Mouse (Mus musculus) midbrain, embryonic 14.5 days (tissue): ENCODE measurements around the gene Cbfa2t3. TPM values are rescaled to one million over a fixed set of nuclear protein-coding genes. Genes with fewer than 3 reads are reported as not detected.

Source experiments
- ATAC-seq: fragments of 200-750 bp; cut with Nextera tagmentation; 2 replicates; pipeline ENCODE4 v1.8.0; 2017; ENCODE audit warnings: moderate number of reproducible peaks, moderate library complexity; ENCODE audit not compliant: low FRiP score, low TSS enrichment
- DNase-seq: peaks from one replicate; pipeline ENCODE4 v3.0.0-alpha.2; 2015
- H3K27ac ChIP-seq: fragments of 300-500 bp; sonication (generic); replicated peaks from 2 replicates; pipeline ENCODE4 v1.5.1; 2014; ENCODE audit warnings: mild to moderate bottlenecking, low read depth, low read length, moderate library complexity
- H3K27me3 ChIP-seq: fragments of 300-500 bp; sonication (generic); 2 replicates; pipeline ENCODE4 v1.6.1; 2014; ENCODE audit warnings: low read length, control low read depth, mixed read lengths; ENCODE audit not compliant: control insufficient read depth, insufficient read depth
- H3K36me3 ChIP-seq: fragments of 300-500 bp; sonication (generic); 2 replicates; pipeline ENCODE4 v1.6.1; 2014; ENCODE audit warnings: low read length, control low read depth; ENCODE audit not compliant: control insufficient read depth, insufficient read depth
- H3K4me1 ChIP-seq: fragments of 300-500 bp; sonication (generic); 2 replicates; pipeline ENCODE4 v1.6.1; 2014; ENCODE audit warnings: mild to moderate bottlenecking, antibody characterized with exemption, low read length, control low read depth; ENCODE audit not compliant: control insufficient read depth, insufficient read depth
- H3K4me2 ChIP-seq: fragments of 300-500 bp; sonication (generic); 2 replicates; pipeline ENCODE4 v1.6.1; 2014; ENCODE audit warnings: mild to moderate bottlenecking, low read length, moderate library complexity
- H3K4me3 ChIP-seq: fragments of 300-500 bp; sonication (generic); replicated peaks from 2 replicates; pipeline ENCODE4 v1.5.1; 2014; ENCODE audit warnings: low read depth, low read length
- H3K9ac ChIP-seq: fragments of 300-500 bp; sonication (generic); replicated peaks from 2 replicates; pipeline ENCODE4 v1.6.1; 2014; ENCODE audit warnings: mild to moderate bottlenecking, low read length, moderate library complexity
- H3K9me3 ChIP-seq: fragments of 300-500 bp; sonication (generic); 2 replicates; pipeline ENCODE4 v1.6.1; 2016; ENCODE audit warnings: low read length, control low read depth, mixed read lengths; ENCODE audit not compliant: control insufficient read depth
- WGBS: fragments of 180-500 bp; shearing (Covaris S2); extraction: QIAGEN DNeasy Blood & Tissue Kit; methylation state at CpG from one replicate; pipeline ENCODE4 v1.1.7; 2014; 5-methylcytosine and 5-hydroxymethylcytosine counted together
- polyA plus RNA-seq: library from polyadenylated mRNA; unstranded; fragments of >200 nt; fragmentation: Nextera tagmentation; extraction: Ambion mirVana; gene quantifications from 2 replicates; pipeline ENCODE4 v1.2.1, GENCODE M21; 2014

Gene Cbfa2t3
- polyA plus RNA-seq, 1 experiment from 2014 or later = 25.2 TPM

DNA sequence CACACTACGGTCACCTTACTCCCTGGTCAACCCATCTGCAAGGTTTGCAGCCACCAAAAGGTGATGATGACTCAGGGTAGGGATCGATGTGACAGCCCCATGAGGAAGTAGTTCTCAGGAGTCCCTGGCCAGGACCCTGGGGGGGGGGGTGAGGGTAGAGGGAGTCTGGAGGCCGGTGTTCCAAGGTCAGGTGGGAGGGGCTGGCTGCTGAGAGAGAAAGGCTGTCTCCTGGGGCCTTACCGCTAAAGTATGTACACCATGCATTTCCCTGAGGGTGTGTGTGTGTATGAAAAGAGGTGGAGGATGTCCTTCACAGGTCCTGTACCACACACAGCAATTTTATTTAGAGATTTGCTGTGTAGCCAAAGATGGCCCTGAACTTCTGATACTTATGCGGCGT is 46.3 kb downstream of the Cbfa2t3 start:
- no peak for DNase-seq
- Histone ChIP-seq H3K4me1 (peaks cover 9% of the 10 kb centered on the region; the same call in 1 of the 2 replicates), H3K4me3 (no peak overlapping the region), H3K9me3 (no peaks in the 10 kb centered on the region), H3K36me3 (peaks cover 25% of the 10 kb centered on the region), H3K27ac (no peak overlapping the region), H3K27me3 (no peaks in the 10 kb centered on the region), H3K9ac (no peak overlapping the region), H3K4me2 (no peak overlapping the region)
- WGBS = 79% methylated on average over 6 of the region's 6 CpGs
- ATAC-seq = no peak

DNA sequence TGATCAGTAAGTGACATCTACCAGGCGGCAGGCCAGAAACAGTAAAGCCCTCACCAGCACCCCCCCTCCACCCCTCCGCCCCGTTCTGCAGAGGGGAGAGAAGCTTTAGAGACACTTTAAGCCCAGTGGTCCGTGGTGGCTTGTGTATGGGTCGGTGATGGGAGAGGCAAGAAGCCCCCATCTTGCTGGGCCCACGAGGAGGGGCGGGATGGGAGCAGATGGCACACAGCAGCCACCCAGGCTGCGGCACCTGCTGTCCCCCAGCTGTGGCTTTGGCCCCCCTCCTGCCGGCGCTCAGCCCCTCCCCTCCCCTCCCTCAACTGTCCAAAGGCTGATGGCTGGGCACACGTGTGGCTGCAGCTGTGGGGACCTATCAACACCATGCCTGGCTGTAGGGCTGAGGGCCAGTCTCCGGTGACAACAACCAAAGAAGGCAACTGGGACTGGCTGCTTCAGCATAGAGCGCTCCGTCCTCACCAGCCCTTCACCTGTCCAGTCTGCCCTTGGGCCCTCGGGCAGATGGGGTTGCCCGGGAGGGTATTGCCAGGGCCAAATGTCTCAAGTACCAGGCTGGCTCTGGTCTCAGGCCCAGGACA is 47.5 kb downstream of the Cbfa2t3 start:
- ATAC-seq (no peak), DNase-seq (no peak)
- no peak overlapping the region for H3K27ac ChIP-seq
- 56% methylated on average over 16 of the region's 16 CpGs for WGBS
- no peaks in the 10 kb centered on the region for H3K9me3 ChIP-seq
- no peak overlapping the region for H3K4me3 ChIP-seq
- 0 out of 2 replicates have a peak, but pooled peaks cover 6% of the 10 kb centered on the region for H3K4me1 ChIP-seq
- H3K9ac ChIP-seq = no peak overlapping the region; the same call in 1 of the 2 replicates
- H3K36me3 ChIP-seq = peaks cover 35% of the 10 kb centered on the region
- H3K27me3 ChIP-seq = no peaks in the 10 kb centered on the region
- no peak overlapping the region for H3K4me2 ChIP-seq

DNA sequence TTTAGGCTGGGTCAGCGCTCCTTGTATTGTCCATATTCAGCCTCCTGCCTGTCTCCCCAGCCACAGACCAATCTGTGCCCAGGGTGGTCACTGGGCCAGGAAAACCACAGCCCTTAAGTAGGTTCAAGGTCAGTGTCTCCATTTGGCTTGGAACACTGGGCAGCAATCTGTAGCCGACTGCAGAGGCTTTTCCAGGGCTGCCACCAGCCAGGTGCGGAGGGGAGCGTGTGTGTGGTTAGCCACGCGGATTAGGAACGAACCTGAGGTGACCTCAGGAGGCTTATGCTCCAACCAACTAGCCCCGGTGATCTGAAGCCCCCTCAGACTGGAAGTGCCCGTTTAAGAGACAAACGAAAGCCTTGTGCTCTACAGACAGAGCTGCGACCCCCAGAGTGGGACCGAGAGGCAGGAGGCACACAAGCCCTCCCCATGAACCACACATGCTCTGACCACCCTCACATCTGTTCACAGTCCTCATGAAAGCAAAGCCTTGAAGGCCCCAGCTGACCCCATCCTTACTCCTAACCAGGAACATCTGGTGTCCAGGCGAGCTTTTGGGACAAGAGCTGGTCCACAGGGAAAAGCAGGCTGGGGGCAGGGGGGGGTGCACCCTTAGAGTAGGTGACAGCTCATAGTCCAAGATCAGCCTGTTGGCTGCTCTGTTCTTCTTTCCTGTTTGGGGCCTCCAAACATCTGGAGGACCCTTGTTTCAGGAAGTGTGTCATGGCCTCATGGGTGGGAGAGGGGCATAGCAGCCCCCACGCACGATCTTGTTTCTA is 50.5 kb downstream of the Cbfa2t3 start:
- ATAC-seq (no peak), DNase-seq (no peak)
- Histone ChIP-seq H3K4me2 (no peak overlapping the region), H3K4me3 (no peak overlapping the region), H3K27ac (no peak overlapping the region), H3K27me3 (no peaks in the 10 kb centered on the region), H3K4me1 (0 out of 2 replicates have a peak, but pooled peaks cover 6% of the 10 kb centered on the region), H3K9me3 (no peaks in the 10 kb centered on the region), H3K9ac (no peak overlapping the region), H3K36me3 (peaks cover 53% of the 10 kb centered on the region)
- 82% methylated on average over 15 of the region's 15 CpGs for WGBS

DNA sequence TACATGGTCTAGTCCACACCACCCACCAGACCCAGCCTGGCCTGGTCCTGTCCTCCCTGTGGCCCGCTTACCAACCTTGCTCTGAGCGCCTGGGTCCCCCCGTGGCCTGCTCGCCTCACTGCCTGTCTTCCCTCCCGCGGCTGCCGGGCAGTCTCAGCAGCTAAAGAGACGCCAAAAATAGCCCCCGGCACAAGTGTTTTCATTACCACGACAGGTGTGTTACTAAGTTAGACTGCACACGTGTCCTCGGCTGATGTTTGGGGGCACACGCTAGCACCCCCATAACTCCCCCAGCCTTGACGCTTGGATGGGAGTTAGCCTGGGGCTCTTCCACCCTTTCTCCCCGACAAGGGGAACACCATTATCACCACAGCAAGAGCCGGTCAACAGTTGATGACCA is 52.6 kb downstream of the Cbfa2t3 start:
- Histone ChIP-seq H3K4me1 (0 out of 2 replicates have a peak, but pooled peaks cover under 1% of the 10 kb centered on the region), H3K4me3 (no peak overlapping the region), H3K9me3 (no peaks in the 10 kb centered on the region), H3K36me3 (peaks cover 68% of the 10 kb centered on the region), H3K27me3 (no peaks in the 10 kb centered on the region), H3K27ac (no peak overlapping the region), H3K4me2 (no peak overlapping the region), H3K9ac (no peak overlapping the region)
- DNase-seq (no peak), ATAC-seq (no peak)
- WGBS = 90% methylated on average over 16 of the region's 16 CpGs

DNA sequence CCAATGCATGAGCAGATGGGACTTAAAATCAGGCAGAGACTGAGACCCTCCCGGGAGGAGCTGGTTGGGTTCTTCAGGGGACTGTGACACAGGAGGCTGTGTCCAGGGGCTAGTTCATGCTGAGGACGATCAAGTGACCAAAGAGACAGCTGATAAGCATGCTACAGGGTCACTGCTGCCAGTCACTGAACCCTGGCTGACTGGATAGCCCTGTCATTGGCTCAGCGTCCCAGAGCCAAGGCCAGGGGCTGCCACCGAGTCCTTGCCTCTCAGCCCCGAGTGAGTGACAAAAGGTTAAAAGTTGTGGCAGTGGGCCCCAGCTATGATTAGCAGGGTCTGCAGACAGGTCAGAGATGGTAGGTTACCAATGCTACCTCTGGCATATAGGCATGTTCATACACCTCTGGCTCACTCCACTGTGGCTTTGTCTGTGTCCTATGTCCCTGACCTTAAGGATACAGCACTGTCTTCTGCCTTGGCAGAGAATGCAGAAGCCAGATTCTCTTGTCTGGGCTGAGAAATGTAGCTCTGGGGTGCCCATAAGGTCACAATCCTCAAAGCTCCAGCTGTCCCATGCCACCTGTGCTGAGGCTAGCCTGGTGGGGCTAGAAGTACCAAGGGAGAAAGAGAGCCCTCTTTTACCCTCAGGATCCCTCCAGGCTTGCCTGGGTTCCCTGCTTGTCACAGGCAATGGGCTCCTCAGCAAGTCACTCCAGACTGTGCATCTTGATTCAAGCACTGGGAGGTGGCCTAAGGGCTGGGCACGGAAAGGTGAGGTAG is 54.5 kb downstream of the Cbfa2t3 start:
- H3K27ac ChIP-seq = no peak overlapping the region
- no peaks in the 10 kb centered on the region for H3K27me3 ChIP-seq
- H3K36me3 ChIP-seq = peaks cover 66% of the 10 kb centered on the region
- no peak overlapping the region for H3K4me3 ChIP-seq
- H3K9ac ChIP-seq = no peak overlapping the region
- no peaks in the 10 kb centered on the region; the same call in 1 of the 2 replicates for H3K4me1 ChIP-seq
- H3K4me2 ChIP-seq = no peak overlapping the region
- no peak for ATAC-seq
- WGBS = 78% methylated on average over 6 of the region's 6 CpGs
- no peak for DNase-seq
- no peaks in the 10 kb centered on the region for H3K9me3 ChIP-seq

DNA sequence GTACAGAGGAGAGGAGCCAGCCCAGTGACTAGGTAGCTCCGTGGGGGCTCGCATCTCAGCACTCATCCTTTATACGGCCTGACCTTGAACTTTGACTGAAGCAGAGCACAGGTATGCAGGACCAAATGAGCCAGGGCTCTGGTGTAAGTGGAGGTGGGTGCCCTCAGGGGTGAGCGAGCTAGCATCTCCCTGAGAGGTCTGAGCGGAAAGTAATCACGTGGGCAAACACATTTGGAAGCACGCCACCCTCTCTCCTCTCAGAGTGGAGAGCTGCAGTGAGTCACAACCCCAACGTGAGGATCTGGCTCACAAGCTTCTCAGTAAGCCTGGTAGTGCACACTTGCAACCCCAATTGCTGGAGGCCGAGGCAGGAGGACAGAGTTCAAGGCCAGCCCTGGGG is 56.8 kb downstream of the Cbfa2t3 start:
- Histone ChIP-seq H3K9me3 (no peaks in the 10 kb centered on the region), H3K27ac (no peak overlapping the region), H3K4me1 (peaks cover 3% of the 10 kb centered on the region; the same call in 1 of the 2 replicates), H3K36me3 (peaks cover 62% of the 10 kb centered on the region), H3K4me3 (no peak overlapping the region), H3K27me3 (no peaks in the 10 kb centered on the region), H3K9ac (no peak overlapping the region), H3K4me2 (no peak overlapping the region)
- no peak for ATAC-seq
- WGBS = 81% methylated on average over 9 of the region's 9 CpGs
- DNase-seq = no peak

DNA sequence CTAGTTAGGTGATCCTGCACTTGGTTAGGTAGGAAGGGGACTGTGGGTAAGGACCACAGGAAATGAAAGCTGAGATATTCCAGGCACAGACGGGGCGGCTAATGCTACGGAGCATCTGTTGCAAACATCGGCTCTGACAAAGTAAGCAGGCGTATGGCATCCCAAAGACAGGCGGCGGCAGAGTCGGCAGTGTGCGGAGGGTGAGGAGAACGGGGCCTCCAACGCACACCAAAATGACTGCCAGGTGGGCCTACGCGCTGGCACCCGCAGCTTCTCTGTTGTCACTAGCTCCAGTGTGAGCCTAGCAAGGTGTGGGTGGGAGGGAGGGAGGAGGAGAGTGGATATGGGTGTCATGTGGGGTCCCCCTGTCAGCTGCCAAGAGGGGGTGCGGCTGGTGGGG is 57.5 kb downstream of the Cbfa2t3 start:
- WGBS = 83% methylated on average over 15 of the region's 15 CpGs

DNA sequence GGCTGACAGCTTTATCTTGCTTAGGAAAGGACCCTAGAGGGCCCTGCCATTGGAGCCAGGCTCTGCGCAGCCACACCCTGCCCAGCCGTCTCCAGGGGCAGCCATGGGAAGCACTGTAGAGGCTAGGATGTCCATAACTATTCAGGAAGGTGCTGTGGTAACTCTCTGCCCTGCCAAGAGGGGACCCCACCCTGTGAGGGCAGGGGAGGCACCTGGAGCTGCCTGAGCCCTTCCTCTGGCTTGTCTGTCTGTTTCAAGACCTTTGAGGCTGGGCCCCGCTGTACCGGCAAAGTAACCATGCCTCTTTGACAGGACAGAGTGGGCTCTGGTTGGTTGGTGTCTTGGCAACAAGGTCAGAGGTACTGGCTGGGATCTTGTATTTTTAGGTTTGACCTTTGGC is 58.1 kb downstream of the Cbfa2t3 start:
- Histone ChIP-seq H3K4me1 (peaks cover 3% of the 10 kb centered on the region; the same call in 1 of the 2 replicates), H3K27ac (no peak overlapping the region), H3K27me3 (no peaks in the 10 kb centered on the region), H3K4me3 (no peak overlapping the region), H3K36me3 (peaks cover 53% of the 10 kb centered on the region), H3K9me3 (no peaks in the 10 kb centered on the region), H3K9ac (no peak overlapping the region), H3K4me2 (no peak overlapping the region)
- ATAC-seq (no peak), DNase-seq (no peak)
- 83% methylated on average over 4 of the region's 4 CpGs for WGBS

More for the DNA sequence above, 57.5 kb downstream of the Cbfa2t3 start:
- Histone ChIP-seq H3K9me3 (no peaks in the 10 kb centered on the region), H3K36me3 (peaks cover 58% of the 10 kb centered on the region), H3K4me3 (no peak overlapping the region), H3K4me2 (no peak overlapping the region), H3K27me3 (no peaks in the 10 kb centered on the region), H3K27ac (no peak overlapping the region), H3K9ac (no peak overlapping the region), H3K4me1 (peaks cover 3% of the 10 kb centered on the region; the same call in 1 of the 2 replicates)
- ATAC-seq (no peak), DNase-seq (no peak)
